Mouse (Mus musculus) lung, embryonic 16.5 days (tissue): ENCODE data around the gene Fam83f. TPM values are rescaled to one million over a fixed set of nuclear protein-coding genes. Genes with fewer than 3 reads are reported as not detected.
A peak's percentile ranks its signal among the peaks of the same experiment; 100 is the strongest.

Experiments
- ATAC-seq: fragments of 200-750 bp; cut with Nextera tagmentation; 2 replicates; pipeline ENCODE4 v1.8.0; 2017; ENCODE audit warnings: low read depth, mild to moderate bottlenecking, moderate library complexity
- H3K27ac ChIP-seq: fragments of 300-500 bp; sonication (generic); 2 replicates; pipeline ENCODE4 v1.5.1; 2014; ENCODE audit warnings: mild to moderate bottlenecking, control low read depth, low read length
- H3K27me3 ChIP-seq: fragments of 300-500 bp; sonication (generic); 2 replicates; pipeline ENCODE4 v1.6.1; 2014; ENCODE audit warnings: low read depth, low read length, mixed read lengths; ENCODE audit not compliant: control insufficient read depth, insufficient read depth
- H3K36me3 ChIP-seq: fragments of 300-500 bp; sonication (generic); 2 replicates; pipeline ENCODE4 v1.6.1; 2014; ENCODE audit warnings: low read length; ENCODE audit not compliant: control insufficient read depth, insufficient read depth
- H3K4me1 ChIP-seq: fragments of 300-500 bp; sonication (generic); replicated peaks from 2 replicates; pipeline ENCODE4 v1.6.1; 2014; ENCODE audit warnings: low read length, mixed read lengths; ENCODE audit not compliant: control insufficient read depth, insufficient read depth
- H3K4me2 ChIP-seq: fragments of 300-500 bp; sonication (generic); 2 replicates; pipeline ENCODE4 v1.6.1; 2014; ENCODE audit warnings: low read depth, low read length, control low read depth
- H3K4me3 ChIP-seq: fragments of 300-500 bp; sonication (generic); 2 replicates; pipeline ENCODE4 v1.5.1; 2014; ENCODE audit warnings: mild to moderate bottlenecking, low read length, control low read depth
- H3K9ac ChIP-seq: fragments of 300-500 bp; sonication (generic); 2 replicates; pipeline ENCODE4 v1.6.1; 2014; ENCODE audit warnings: low read length, control low read depth
- H3K9me3 ChIP-seq: fragments of 300-500 bp; sonication (generic); 2 replicates; pipeline ENCODE4 v1.6.1; 2016; ENCODE audit warnings: low read length; ENCODE audit not compliant: control insufficient read depth
- WGBS: fragments of 180-500 bp; shearing (Covaris S2); extraction: QIAGEN DNeasy Blood & Tissue Kit; methylation state at CpG from one replicate; pipeline ENCODE4 v1.1.7; 2014; 5-methylcytosine and 5-hydroxymethylcytosine counted together
- polyA plus RNA-seq: library from polyadenylated mRNA; unstranded; fragments of >200 nt; fragmentation: Nextera tagmentation; extraction: Ambion mirVana; gene quantifications from 2 replicates; pipeline ENCODE4 v1.2.1, GENCODE M21; 2015

The Fam83f gene
- polyA plus RNA-seq, 1 experiment from 2014 or later, result 1.3 TPM

DNA sequence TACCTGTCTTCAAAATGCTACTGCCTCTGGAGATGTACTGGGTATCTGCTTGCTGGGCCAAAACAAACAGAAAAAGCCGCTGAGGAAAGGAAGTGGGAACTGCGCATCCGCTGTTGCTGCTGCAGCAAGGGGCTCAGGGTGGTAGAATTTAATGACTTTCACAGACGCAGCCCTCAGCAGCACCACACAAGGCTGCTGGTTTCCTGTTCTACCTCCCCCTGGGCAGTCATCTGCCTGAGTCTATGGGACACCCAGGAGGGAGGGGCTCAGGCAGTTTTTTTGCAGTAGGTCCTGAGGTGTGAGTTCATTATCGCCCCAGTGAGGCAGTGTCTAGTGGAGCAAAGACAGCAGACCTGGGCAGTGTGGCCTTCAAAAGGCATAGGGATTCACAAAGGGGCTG, 25.9 kb downstream of the Fam83f start:
- no peaks in the 10 kb centered on the region for H3K36me3 ChIP-seq
- H3K27ac ChIP-seq, result no peak overlapping the region
- 35% methylated on average over 5 of the region's 5 CpGs for WGBS
- no peaks in the 10 kb centered on the region for H3K4me1 ChIP-seq
- H3K27me3 ChIP-seq, result no peaks in the 10 kb centered on the region
- no peak for ATAC-seq
- no peak overlapping the region for H3K4me3 ChIP-seq
- no peak overlapping the region for H3K4me2 ChIP-seq
- H3K9me3 ChIP-seq, result no peaks in the 10 kb centered on the region
- no peak overlapping the region for H3K9ac ChIP-seq

DNA sequence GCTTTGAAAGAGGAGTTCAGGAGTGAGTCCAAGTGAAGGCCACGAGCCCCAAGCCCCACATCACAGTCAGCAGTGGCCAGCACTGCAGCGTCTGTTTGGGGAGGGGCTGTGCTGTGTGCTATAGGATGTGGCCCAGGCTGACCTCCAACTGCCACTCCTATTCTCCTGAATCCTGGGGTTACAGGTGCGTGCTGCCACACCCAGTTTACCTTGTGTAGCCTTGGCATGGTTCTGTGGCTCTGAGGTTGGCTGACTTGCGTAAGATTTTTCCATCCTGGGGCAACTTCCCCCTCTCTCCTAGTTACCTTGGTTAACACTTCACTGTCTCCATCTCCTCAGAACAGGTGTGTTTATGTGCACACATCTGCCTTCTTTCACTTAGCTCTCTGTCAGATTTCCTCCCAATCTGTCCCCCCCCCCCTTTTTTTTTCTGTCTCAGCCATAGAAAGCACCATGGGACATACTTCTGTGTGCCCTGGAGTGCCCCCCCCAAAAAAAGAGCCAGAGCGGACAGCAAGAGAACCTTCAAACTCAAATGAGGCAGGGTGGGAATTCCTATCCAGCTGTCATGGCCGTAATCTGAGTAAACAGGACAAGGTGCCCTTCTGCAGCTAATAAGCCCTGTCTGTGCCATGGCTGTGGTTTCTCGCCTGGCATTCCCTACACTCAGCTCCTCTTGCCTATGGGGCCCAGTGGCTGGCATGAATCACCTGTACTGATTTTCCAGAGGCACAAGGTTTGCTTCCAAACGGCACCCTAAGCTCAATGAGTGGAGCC, 30.0 kb downstream of the Fam83f start:
- Histone ChIP-seq H3K9me3 (no peaks in the 10 kb centered on the region), H3K36me3 (no peaks in the 10 kb centered on the region), H3K27ac (no peak overlapping the region), H3K4me1 (peaks cover 12% of the 10 kb centered on the region), H3K9ac (no peak overlapping the region), H3K4me2 (no peak overlapping the region), H3K27me3 (no peaks in the 10 kb centered on the region), H3K4me3 (no peak overlapping the region)
- ATAC-seq, result no peak
- 55% methylated on average over 8 of the region's 8 CpGs for WGBS

DNA sequence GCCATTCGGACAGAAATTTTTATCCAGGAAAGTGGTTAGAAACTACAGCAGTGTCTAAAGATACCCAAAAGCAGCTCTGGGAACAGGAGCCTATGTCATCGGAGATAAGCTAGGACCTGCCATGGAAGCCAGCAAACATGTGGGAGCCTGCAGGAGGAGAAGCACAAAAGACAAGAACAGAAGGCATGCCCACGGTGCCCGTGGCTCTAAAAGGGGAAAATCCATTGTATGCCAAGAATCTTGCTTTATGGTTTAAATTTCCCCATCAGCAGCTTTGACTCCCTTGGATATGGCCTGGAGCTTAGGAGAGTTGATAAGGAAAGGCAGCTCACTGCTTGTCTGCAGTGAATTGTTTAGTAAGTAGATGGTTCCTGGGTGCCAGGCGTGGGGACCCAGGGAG, 31.3 kb downstream of the Fam83f start:
- ATAC-seq, result no peak
- Histone ChIP-seq H3K9me3 (no peaks in the 10 kb centered on the region), H3K27ac (no peak overlapping the region), H3K36me3 (no peaks in the 10 kb centered on the region), H3K9ac (no peak overlapping the region), H3K4me2 (no peak overlapping the region), H3K27me3 (no peaks in the 10 kb centered on the region), H3K4me1 (peaks cover 23% of the 10 kb centered on the region), H3K4me3 (no peak overlapping the region)
- WGBS, result 76% methylated on average over 5 of the region's 5 CpGs

DNA sequence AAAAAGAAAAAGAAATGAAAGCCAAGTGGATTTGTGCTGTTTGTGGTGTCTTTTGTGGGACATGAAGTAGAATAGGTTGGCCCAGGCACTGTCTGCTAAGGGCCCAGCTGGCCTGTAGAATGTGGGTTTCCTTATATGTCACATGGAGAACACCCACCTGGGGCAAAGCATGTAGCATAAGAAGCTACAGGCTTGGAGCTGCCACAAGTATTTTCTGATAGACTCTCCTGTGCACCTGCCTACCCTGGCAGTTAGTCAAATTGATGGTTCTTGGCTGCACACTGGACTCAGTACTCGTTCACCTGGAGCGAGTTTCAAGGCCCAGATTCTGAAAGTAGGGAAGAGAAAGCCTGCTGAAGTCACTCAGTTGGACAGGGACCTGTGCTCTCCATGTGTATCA, 31.8 kb downstream of the Fam83f start:
- no peaks in the 10 kb centered on the region for H3K27me3 ChIP-seq
- no peaks in the 10 kb centered on the region for H3K36me3 ChIP-seq
- no peak overlapping the region for H3K4me2 ChIP-seq
- H3K27ac ChIP-seq, result no peak overlapping the region
- no peak overlapping the region for H3K4me3 ChIP-seq
- H3K9me3 ChIP-seq, result no peaks in the 10 kb centered on the region
- WGBS, result 70% methylated on average over 2 of the region's 2 CpGs
- peaks cover 23% of the 10 kb centered on the region for H3K4me1 ChIP-seq
- H3K9ac ChIP-seq, result no peak overlapping the region
- no peak for ATAC-seq

DNA sequence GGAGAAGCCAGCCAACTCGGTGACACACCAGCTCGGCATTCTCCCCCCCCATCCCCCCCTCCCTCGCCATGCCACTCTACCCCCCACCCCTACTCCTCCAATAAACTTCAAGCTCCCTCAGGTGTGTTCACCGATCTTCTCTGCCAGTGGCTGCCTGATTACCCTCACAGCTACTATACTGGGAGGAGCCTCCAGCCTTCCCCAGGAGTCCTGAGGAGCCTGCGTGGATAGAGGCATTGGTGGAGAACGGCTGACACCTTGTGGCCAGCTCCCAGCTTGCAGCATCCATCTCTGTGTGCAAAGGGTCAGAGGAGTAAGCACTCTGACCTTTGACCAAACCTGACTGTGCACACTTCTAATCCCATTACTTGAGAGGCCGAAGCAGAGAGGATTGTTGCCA, 32.6 kb downstream of the Fam83f start:
- Histone ChIP-seq H3K4me3 (no peak overlapping the region), H3K27ac (no peak overlapping the region), H3K4me2 (0 out of 2 replicates have a peak overlapping the region, but pooled peaks have one; percentile 28), H3K27me3 (no peaks in the 10 kb centered on the region), H3K9ac (no peak overlapping the region), H3K36me3 (no peaks in the 10 kb centered on the region), H3K4me1 (peaks cover 25% of the 10 kb centered on the region), H3K9me3 (no peaks in the 10 kb centered on the region)
- WGBS, result 5% methylated on average over 7 of the region's 7 CpGs
- peak; percentile 53 for ATAC-seq

DNA sequence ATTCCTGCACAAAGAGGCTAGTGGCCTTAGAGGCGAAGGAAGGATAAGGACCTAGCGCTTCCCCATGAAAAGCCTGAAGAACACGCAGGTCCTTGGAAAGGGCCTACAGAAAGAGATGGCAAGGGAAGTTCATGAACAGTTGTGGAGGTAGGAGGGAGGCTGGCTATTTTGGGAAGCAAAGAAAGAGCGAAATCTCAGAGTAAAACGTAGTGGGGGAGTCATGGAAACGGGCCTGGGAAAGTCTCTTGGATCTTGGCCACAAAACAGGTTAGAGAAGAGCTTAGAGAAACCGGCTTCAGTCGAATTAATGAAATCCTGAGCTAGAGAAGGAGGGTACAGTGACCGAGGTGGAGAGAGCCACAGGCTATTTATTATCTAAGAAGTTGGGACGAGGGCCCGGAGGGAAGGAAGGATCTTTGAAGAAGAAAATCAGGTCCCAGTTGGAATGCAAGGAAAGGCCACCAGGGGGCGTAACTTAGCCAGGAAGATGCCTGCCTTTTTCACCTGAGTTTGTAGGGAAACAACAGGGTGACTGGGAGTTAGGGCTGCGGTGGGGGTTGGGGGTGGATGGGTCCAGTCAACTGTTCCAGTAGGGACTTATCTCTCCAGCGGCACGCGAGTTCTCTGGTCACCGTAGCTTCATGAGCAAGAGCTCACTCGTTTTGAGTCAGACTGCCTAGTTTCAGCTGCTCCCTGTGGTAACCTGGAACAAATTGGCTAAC, 34.3 kb downstream of the Fam83f start:
- H3K9ac ChIP-seq, result peak overlapping the region; percentile 57
- no peaks in the 10 kb centered on the region for H3K9me3 ChIP-seq
- WGBS, result 24% methylated on average over 18 of the region's 18 CpGs
- H3K4me3 ChIP-seq, result peak overlapping the region; percentile 38
- peak overlapping the region; percentile 65 for H3K4me2 ChIP-seq
- H3K4me1 ChIP-seq, result peaks cover 31% of the 10 kb centered on the region
- peak overlapping the region; percentile 93 for H3K27ac ChIP-seq
- no peak for ATAC-seq
- no peaks in the 10 kb centered on the region for H3K36me3 ChIP-seq
- H3K27me3 ChIP-seq, result no peaks in the 10 kb centered on the region

DNA sequence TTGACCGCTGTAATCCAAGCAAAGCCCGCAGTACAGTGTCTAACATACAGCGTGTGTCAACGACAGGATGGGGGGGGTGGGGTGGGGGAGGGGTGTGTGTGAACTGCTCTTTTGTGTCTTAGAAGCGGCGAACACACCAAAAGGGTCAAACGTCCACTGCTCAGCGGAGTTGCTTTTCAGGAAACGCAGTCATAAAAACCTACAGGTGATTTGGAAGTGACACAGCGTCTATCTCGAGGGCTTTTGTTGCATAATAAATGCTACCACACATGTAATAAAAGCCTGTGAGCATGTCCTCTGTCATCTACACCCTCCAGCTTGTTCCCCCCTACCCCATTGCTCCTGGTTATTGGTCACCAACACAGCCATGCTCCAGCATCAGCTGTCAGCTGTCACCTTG, 34.9 kb downstream of the Fam83f start:
- H3K27ac ChIP-seq, result peak overlapping the region; percentile 93
- peak; percentile 29 for ATAC-seq
- H3K9me3 ChIP-seq, result no peaks in the 10 kb centered on the region
- peak overlapping the region; percentile 65 for H3K4me2 ChIP-seq
- H3K9ac ChIP-seq, result peak overlapping the region; percentile 57
- H3K36me3 ChIP-seq, result no peaks in the 10 kb centered on the region
- H3K27me3 ChIP-seq, result no peaks in the 10 kb centered on the region
- 17% methylated on average over 11 of the region's 11 CpGs for WGBS
- peaks cover 31% of the 10 kb centered on the region for H3K4me1 ChIP-seq
- H3K4me3 ChIP-seq, result peak overlapping the region; percentile 38

DNA sequence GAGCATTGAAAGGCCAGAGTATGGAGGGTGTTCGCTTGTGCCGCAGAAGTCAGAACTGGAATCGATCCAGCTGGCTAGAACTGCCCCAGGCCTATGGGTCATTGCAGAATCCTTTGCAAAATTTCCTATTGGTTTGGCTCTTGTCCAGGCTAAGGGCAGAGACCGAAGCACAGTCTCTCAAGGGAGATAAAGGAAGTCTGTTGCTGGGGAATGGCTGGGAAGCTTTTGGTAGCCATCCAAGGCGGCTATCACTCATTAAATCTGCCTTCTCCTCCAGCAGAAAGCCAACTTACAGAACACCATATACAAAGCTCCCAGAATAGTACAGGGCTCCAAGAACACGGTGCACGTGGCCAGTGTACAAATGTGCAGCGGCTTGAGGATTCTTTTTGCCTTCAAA, 35.4 kb downstream of the Fam83f start:
- Histone ChIP-seq H3K9ac (peak overlapping the region; percentile 39; the same call in 1 of the 2 replicates), H3K27ac (peak overlapping the region; percentile 93), H3K9me3 (no peaks in the 10 kb centered on the region), H3K4me2 (peak overlapping the region; percentile 65), H3K27me3 (no peaks in the 10 kb centered on the region), H3K4me1 (peaks cover 33% of the 10 kb centered on the region), H3K36me3 (no peaks in the 10 kb centered on the region), H3K4me3 (no peak overlapping the region)
- 22% methylated on average over 8 of the region's 8 CpGs for WGBS
- ATAC-seq, result peak; percentile 50

DNA sequence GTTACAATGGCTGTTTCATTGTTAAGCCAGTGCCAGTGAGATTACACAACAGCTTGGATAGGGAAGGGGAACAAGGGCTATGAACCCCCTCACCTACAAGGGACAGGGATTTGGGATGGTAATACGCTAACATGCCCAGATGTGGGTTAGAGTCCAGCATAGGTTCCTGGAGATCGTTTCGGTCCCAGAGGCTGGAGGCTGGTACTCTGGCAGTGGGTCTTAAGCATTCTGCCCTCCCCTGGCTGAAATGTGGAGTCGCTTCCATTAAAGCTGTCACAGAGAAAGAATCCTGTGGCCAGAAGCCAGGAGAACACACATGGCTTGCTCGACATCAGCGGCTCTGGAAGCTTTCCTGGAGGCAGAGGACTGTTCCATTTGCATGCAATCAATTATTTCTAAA, 37.9 kb downstream of the Fam83f start:
- WGBS, result 38% methylated on average over 6 of the region's 6 CpGs
- no peak for ATAC-seq
- H3K36me3 ChIP-seq, result no peaks in the 10 kb centered on the region
- H3K9me3 ChIP-seq, result no peaks in the 10 kb centered on the region
- no peak overlapping the region for H3K9ac ChIP-seq
- no peak overlapping the region for H3K4me2 ChIP-seq
- H3K4me1 ChIP-seq, result peaks cover 36% of the 10 kb centered on the region
- H3K27me3 ChIP-seq, result no peaks in the 10 kb centered on the region
- H3K27ac ChIP-seq, result peak overlapping the region; percentile 14; the same call in 1 of the 2 replicates
- no peak overlapping the region for H3K4me3 ChIP-seq
